Mouse (Mus musculus) MEL (cell line): ENCODE data around the gene Snd1. TPM values are rescaled to one million over a fixed set of nuclear protein-coding genes. Genes with fewer than 3 reads are reported as not detected.

Experiments
- DNase-seq: peaks from one replicate; pipeline ENCODE4 v3.0.0; 2011; ENCODE audit warnings: low read depth, low spot score
- H3K27ac ChIP-seq: 2 replicates; pipeline ENCODE4 v1.5.1; 2012; ENCODE audit warnings: low read depth, mild to moderate bottlenecking, control low read depth, low read length, moderate library complexity; ENCODE audit not compliant: control insufficient read depth
- H3K27me3 ChIP-seq, 2 experiments: fragments of 150-350 bp in 1 of 2; sonication (generic) in 1 of 2; 2 replicates each; pipeline ENCODE4 v1.6.1; 2012; ENCODE audit warnings: low read length in 2 of 2, mild to moderate bottlenecking in 2 of 2, improper control_type of control experiment in 1 of 2, moderate library complexity in 1 of 2; ENCODE audit not compliant: insufficient read depth in 2 of 2, control insufficient read depth in 1 of 2
- H3K36me3 ChIP-seq, 2 experiments: 2 replicates each; pipeline ENCODE4 v1.6.1; 2012 to 2014; ENCODE audit warnings: low read length in 2 of 2, improper control_type of control experiment in 1 of 2, inconsistent platforms in 1 of 2, mild to moderate bottlenecking in 1 of 2; ENCODE audit not compliant: insufficient read depth in 2 of 2, control insufficient read depth in 1 of 2
- H3K4me1 ChIP-seq, 2 experiments: fragments of 150-350 bp in 1 of 2; sonication (generic) in 1 of 2; 2 replicates each; pipeline ENCODE4 v1.6.1; 2012; ENCODE audit warnings: low read length in 2 of 2, improper control_type of control experiment in 1 of 2, mild to moderate bottlenecking in 1 of 2; ENCODE audit not compliant: insufficient read depth in 2 of 2, control insufficient read depth in 1 of 2
- H3K4me3 ChIP-seq, 2 experiments: fragments of 150-350 bp in 1 of 2; sonication (generic) in 1 of 2; 2 replicates each; pipeline ENCODE4 v1.5.1; 2012; ENCODE audit warnings: low read depth in 2 of 2, low read length in 2 of 2, mild to moderate bottlenecking in 2 of 2, moderate library complexity in 2 of 2, control low read depth in 1 of 2, improper control_type of control experiment in 1 of 2; ENCODE audit not compliant: control insufficient read depth in 1 of 2, insufficient read depth in 1 of 2
- H3K79me2 ChIP-seq: 2 replicates; pipeline ENCODE4 v1.6.1; 2012; ENCODE audit warnings: mild to moderate bottlenecking, low read length, moderate library complexity; ENCODE audit not compliant: control insufficient read depth, poor library complexity, insufficient read depth
- H3K9ac ChIP-seq: 2 replicates; pipeline ENCODE4 v1.6.1; 2012; ENCODE audit warnings: low read depth, mild to moderate bottlenecking, control low read depth, low read length, moderate library complexity; ENCODE audit not compliant: control insufficient read depth, poor library complexity, severe bottlenecking
- H3K9me3 ChIP-seq: fragments of 150-350 bp; sonication (generic); replicated peaks from 2 replicates; pipeline ENCODE4 v1.6.1; 2012; ENCODE audit warnings: mild to moderate bottlenecking, low read length, improper control_type of control experiment, moderate library complexity; ENCODE audit not compliant: insufficient read depth
- BHLHE40 ChIP-seq: IDR thresholded peaks from 2 replicates; pipeline ENCODE4 v1.6.1; 2012; ENCODE audit warnings: low read depth, mild to moderate bottlenecking, inconsistent platforms, low read length, improper control_type of control experiment, borderline replicate concordance
- CHD1 ChIP-seq: IDR thresholded peaks from 2 replicates; pipeline ENCODE4 v1.6.1; 2012; ENCODE audit warnings: low read depth, mild to moderate bottlenecking, inconsistent platforms, low read length, improper control_type of control experiment
- CHD2 ChIP-seq: IDR thresholded peaks from 2 replicates; pipeline ENCODE4 v1.6.1; 2011; ENCODE audit warnings: low read length, improper control_type of control experiment
- CTCF ChIP-seq, 3 experiments: IDR thresholded peaks in 2 of 3; conservative IDR thresholded peaks in 1 of 3; 2 replicates each; pipeline ENCODE4 v1.5.1; 2011 to 2012; ENCODE audit warnings: low read length in 3 of 3, low read depth in 2 of 3, mild to moderate bottlenecking in 2 of 3, improper control_type of control experiment in 1 of 3, inconsistent platforms in 1 of 3, mixed read lengths in 1 of 3, moderate library complexity in 1 of 3; ENCODE audit not compliant: control insufficient read depth in 1 of 3, insufficient read depth in 1 of 3, poor library complexity in 1 of 3, severe bottlenecking in 1 of 3
- E2F4 ChIP-seq: IDR thresholded peaks from 2 replicates; pipeline ENCODE4 v1.6.1; 2011; ENCODE audit warnings: low read depth, low read length, improper control_type of control experiment, borderline replicate concordance
- EP300 ChIP-seq, 2 experiments: IDR thresholded peaks; 2 replicates each; pipeline ENCODE4 v1.6.1; 2011; ENCODE audit warnings: improper control_type of control experiment in 2 of 2, low read length in 2 of 2, low read depth in 1 of 2, mild to moderate bottlenecking in 1 of 2
- ETS1 ChIP-seq: IDR thresholded peaks from 2 replicates; pipeline ENCODE4 v1.6.1; 2012; ENCODE audit warnings: low read depth, mild to moderate bottlenecking, inconsistent platforms, low read length, improper control_type of control experiment, moderate library complexity
- GABPA ChIP-seq: IDR thresholded peaks from 2 replicates; pipeline ENCODE4 v1.6.1; 2012; ENCODE audit warnings: low read depth, mild to moderate bottlenecking, inconsistent platforms, low read length, improper control_type of control experiment, moderate library complexity
- HCFC1 ChIP-seq: IDR thresholded peaks from 2 replicates; pipeline ENCODE4 v1.6.1; 2012; ENCODE audit warnings: low read depth, mild to moderate bottlenecking, inconsistent platforms, low read length, improper control_type of control experiment, moderate library complexity
- JUND ChIP-seq: IDR thresholded peaks from 2 replicates; pipeline ENCODE4 v1.6.1; 2011; ENCODE audit warnings: low read depth, mild to moderate bottlenecking, improper control_type of control experiment, low read length
- KAT2A ChIP-seq: conservative IDR thresholded peaks from 2 replicates; pipeline ENCODE4 v1.6.1; 2012; ENCODE audit warnings: low read depth, low read length, improper control_type of control experiment, inconsistent platforms
- MAFK ChIP-seq: IDR thresholded peaks from 2 replicates; pipeline ENCODE4 v1.6.1; 2011; ENCODE audit warnings: low read depth, mild to moderate bottlenecking, low read length, improper control_type of control experiment, borderline replicate concordance
- MEF2A ChIP-seq: IDR thresholded peaks from 2 replicates; pipeline ENCODE4 v1.6.1; 2014; ENCODE audit warnings: low read depth, mild to moderate bottlenecking, inconsistent platforms, low read length, improper control_type of control experiment; ENCODE audit not compliant: poor library complexity, insufficient replicate concordance, severe bottlenecking; ENCODE audit errors: extremely low read depth
- MXI1 ChIP-seq: IDR thresholded peaks from 2 replicates; pipeline ENCODE4 v1.6.1; 2011; ENCODE audit warnings: mild to moderate bottlenecking, low read depth, low read length, improper control_type of control experiment
- MYB ChIP-seq: IDR thresholded peaks from 2 replicates; pipeline ENCODE4 v1.6.1; 2011; ENCODE audit warnings: mild to moderate bottlenecking, low read depth, low read length, improper control_type of control experiment
- MYC ChIP-seq: IDR thresholded peaks from 2 replicates; pipeline ENCODE4 v1.6.1; 2011; ENCODE audit warnings: low read depth, mild to moderate bottlenecking, low read length, improper control_type of control experiment, moderate library complexity
- NELFE ChIP-seq: IDR thresholded peaks from 2 replicates; pipeline ENCODE4 v1.6.1; 2011; ENCODE audit warnings: low read depth, low read length, improper control_type of control experiment
- NRF1 ChIP-seq: IDR thresholded peaks from 2 replicates; pipeline ENCODE4 v1.6.1; 2014; ENCODE audit warnings: low read depth, mild to moderate bottlenecking, inconsistent platforms, low read length, improper control_type of control experiment, moderate library complexity; ENCODE audit not compliant: poor library complexity, insufficient read depth, severe bottlenecking
- POLR2A ChIP-seq, 2 experiments: IDR thresholded peaks; 2 replicates each; pipeline ENCODE4 v1.6.1; 2011 to 2012; ENCODE audit warnings: low read length in 2 of 2, mild to moderate bottlenecking in 2 of 2, control low read depth in 1 of 2, improper control_type of control experiment in 1 of 2, low read depth in 1 of 2, moderate library complexity in 1 of 2; ENCODE audit not compliant: control insufficient read depth in 1 of 2, insufficient read depth in 1 of 2, poor library complexity in 1 of 2
- POLR2AphosphoS2 ChIP-seq: IDR thresholded peaks from 2 replicates; pipeline ENCODE4 v1.6.1; 2011; ENCODE audit warnings: low read length, improper control_type of control experiment
- POLR2AphosphoS5 ChIP-seq: IDR thresholded peaks from 2 replicates; pipeline ENCODE4 v1.6.1; 2012; ENCODE audit warnings: low read depth, borderline replicate concordance, mild to moderate bottlenecking, inconsistent platforms, low read length, moderate library complexity, mixed read lengths
- RCOR1 ChIP-seq: IDR thresholded peaks from 2 replicates; pipeline ENCODE4 v1.6.1; 2012; ENCODE audit warnings: low read depth, mild to moderate bottlenecking, inconsistent platforms, low read length, improper control_type of control experiment
- SIN3A ChIP-seq: IDR thresholded peaks from 2 replicates; pipeline ENCODE4 v1.6.1; 2012; ENCODE audit warnings: low read length, improper control_type of control experiment, inconsistent platforms
- SMC3 ChIP-seq: IDR thresholded peaks from 2 replicates; pipeline ENCODE4 v1.6.1; 2011; ENCODE audit warnings: low read depth, low read length, improper control_type of control experiment
- TAL1 ChIP-seq: IDR thresholded peaks from 2 replicates; pipeline ENCODE4 v1.6.1; 2012; ENCODE audit warnings: mild to moderate bottlenecking, inconsistent platforms, low read length, moderate library complexity, mixed read lengths
- TBP ChIP-seq: IDR thresholded peaks from 2 replicates; pipeline ENCODE4 v1.8.0; 2011; ENCODE audit warnings: low read depth, low read length, improper control_type of control experiment
- TCF12 ChIP-seq: IDR thresholded peaks from 2 replicates; pipeline ENCODE4 v1.6.1; 2014; ENCODE audit warnings: low read depth, mild to moderate bottlenecking, inconsistent platforms, low read length, improper control_type of control experiment, moderate library complexity
- UBTF ChIP-seq: IDR thresholded peaks from 2 replicates; pipeline ENCODE4 v1.6.1; 2012; ENCODE audit warnings: low read depth, mild to moderate bottlenecking, inconsistent platforms, low read length, improper control_type of control experiment, moderate library complexity, borderline replicate concordance; ENCODE audit not compliant: insufficient read depth
- USF1 ChIP-seq: IDR thresholded peaks from 2 replicates; pipeline ENCODE4 v1.6.1; 2014; ENCODE audit warnings: low read depth, mild to moderate bottlenecking, inconsistent platforms, low read length, improper control_type of control experiment, moderate library complexity
- ZKSCAN1 ChIP-seq: IDR thresholded peaks from 2 replicates; pipeline ENCODE4 v1.6.1; 2012; ENCODE audit warnings: low read depth, mild to moderate bottlenecking, inconsistent platforms, low read length, improper control_type of control experiment, moderate library complexity
- ZMIZ1 ChIP-seq: IDR thresholded peaks from 2 replicates; pipeline ENCODE4 v1.6.1; 2012; ENCODE audit warnings: low read depth, mild to moderate bottlenecking, inconsistent platforms, low read length, improper control_type of control experiment, moderate library complexity
- polyA plus RNA-seq, 2 experiments: library from polyadenylated mRNA; stranded (reverse) in 1 of 2; unstranded in 1 of 2; fragments of >175 nt in 1 of 2; fragments of >200 nt in 1 of 2; gene quantifications; 2 replicates each; pipeline versions ENCODE4 v1.2.1 to v1.2.4; 2012; ENCODE audit warnings: low replicate concordance in 2 of 2, low read depth in 1 of 2; ENCODE audit not compliant: insufficient read length in 2 of 2, insufficient read depth in 1 of 2, missing spikeins in 1 of 2
- total RNA-seq: library from RNA; depleted of rRNA; stranded (reverse); fragments of 300-350 nt; gene quantifications from 2 replicates; pipeline ENCODE4 v1.2.3, GENCODE M21; 2012

The Snd1 gene
- total and polyA plus RNA-seq, 3 experiments: 192 to 280 TPM; not detected in 1

- H3K27me3 ChIP-seq: no peaks in the 10 kb centered on the region
- DNase-seq: no peak
- H3K9me3 ChIP-seq: no peaks in the 10 kb centered on the region
- no peak overlapping the region for H3K4me3 ChIP-seq
- no peak overlapping the region for H3K27ac ChIP-seq
- no peak overlapping the region for H3K9ac ChIP-seq
- no peaks in the 10 kb centered on the region for H3K36me3 ChIP-seq
- no peaks in the 10 kb centered on the region for H3K4me1 ChIP-seq
- TF ChIP-seq CHD1: no peak
- H3K79me2 ChIP-seq: no peaks in the 10 kb centered on the region
Measured at GRCm38 (mm10) chr6:28897326-28898085, 422.6 kb downstream of the Snd1 start.

- Histone ChIP-seq H3K9ac (no peak overlapping the region), H3K36me3 (no peaks in the 10 kb centered on the region), H3K4me1 (no peaks in the 10 kb centered on the region), H3K9me3 (no peaks in the 10 kb centered on the region), H3K27ac (no peak overlapping the region), H3K4me3 (no peak overlapping the region), H3K79me2 (no peaks in the 10 kb centered on the region), H3K27me3 (no peaks in the 10 kb centered on the region)
- peak; percentile 58 for DNase-seq
- TF ChIP-seq CTCF (IDR thresholded peaks at IDR 0.05 in 2 of 3, conservative IDR thresholded peaks at IDR 0.05 in 1 of 3; ENCODE audit: control insufficient read depth in 1 of 3, insufficient read depth in 1 of 3, low read depth in 2 of 3, low read length in 3 of 3, poor library complexity in 1 of 3, severe bottlenecking in 1 of 3) (peak; percentile 87 to 95 (median 89)), ETS1 (no peak), RCOR1 (no peak), NELFE (no peak), JUND (no peak), POLR2AphosphoS5 (no peak), E2F4 (no peak), ZKSCAN1 (no peak), HCFC1 (no peak), MYC (no peak), MXI1 (0 out of 2 replicates have a peak, but pooled peaks have one; percentile 12), CHD2 (no peak), MYB (no peak), KAT2A (no peak), BHLHE40 (no peak), EP300 (IDR thresholded peaks at IDR 0.05; ENCODE audit: low read depth in 1 of 2, low read length in 2 of 2) (no peak), SMC3 (peak; percentile 79), TCF12 (no peak), MAFK (no peak), NRF1 (no peak), TBP (no peak), POLR2A (IDR thresholded peaks at IDR 0.05; ENCODE audit: control insufficient read depth in 1 of 2, insufficient read depth in 1 of 2, low read depth in 1 of 2, low read length in 2 of 2, poor library complexity in 1 of 2) (no peak), USF1 (no peak), GABPA (no peak), SIN3A (no peak), CHD1 (no peak), POLR2AphosphoS2 (no peak), MEF2A (no peak), ZMIZ1 (no peak), UBTF (no peak), TAL1 (no peak)
Measured at GRCm38 (mm10) chr6:28898836-28899235, 423.9 kb downstream of the Snd1 start.
